Mouse (Mus musculus) heart, embryonic 10.5 days (tissue): ENCODE data around the gene Ilf3. TPM values are rescaled to one million over a fixed set of nuclear protein-coding genes. Genes with fewer than 3 reads are reported as not detected.

Source experiments
- DNase-seq: peaks from one replicate; pipeline ENCODE4 v3.0.0-alpha.2; 2017; ENCODE audit warnings: low spot score
- H3K27ac ChIP-seq: fragments of 300-500 bp; sonication (generic); 2 replicates; pipeline ENCODE4 v1.5.1; 2016; ENCODE audit warnings: mild to moderate bottlenecking
- H3K27me3 ChIP-seq: fragments of 300-500 bp; sonication (generic); 2 replicates; pipeline ENCODE4 v1.6.1; 2016; ENCODE audit warnings: mild to moderate bottlenecking; ENCODE audit not compliant: poor library complexity, insufficient read depth, severe bottlenecking
- H3K36me3 ChIP-seq: fragments of 300-500 bp; sonication (generic); 2 replicates; pipeline ENCODE4 v1.6.1; 2016; ENCODE audit warnings: mild to moderate bottlenecking, moderate library complexity
- H3K4me1 ChIP-seq: fragments of 300-500 bp; sonication (generic); 2 replicates; pipeline ENCODE4 v1.6.1; 2016; ENCODE audit warnings: mild to moderate bottlenecking
- H3K4me3 ChIP-seq: fragments of 300-500 bp; sonication (generic); 2 replicates; pipeline ENCODE4 v1.5.1; 2016; ENCODE audit warnings: mild to moderate bottlenecking, moderate library complexity
- H3K9me3 ChIP-seq: fragments of 300-500 bp; sonication (generic); 2 replicates; pipeline ENCODE4 v1.6.1; 2016; ENCODE audit warnings: mild to moderate bottlenecking, moderate library complexity
- WGBS: fragments of 180-500 bp; shearing (Covaris S2); methylation state at CpG from one replicate; pipeline ENCODE4 v1.1.7; 2016; 5-methylcytosine and 5-hydroxymethylcytosine counted together
- polyA plus RNA-seq: library from polyadenylated mRNA; unstranded; fragments of >200 nt; fragmentation: Nextera tagmentation; extraction: Ambion mirVana; gene quantifications from 2 replicates; pipeline ENCODE4 v1.2.1, GENCODE M21; 2016

The Ilf3 gene
- polyA plus RNA-seq, 1 experiment from 2014 or later = 197 TPM

- Histone ChIP-seq H3K27ac (0 out of 2 replicates have a peak overlapping the region, but pooled peaks have one; percentile 78), H3K27me3 (no peaks in the 10 kb centered on the region), H3K4me3 (no peak overlapping the region), H3K36me3 (peaks cover 75% of the 10 kb centered on the region), H3K9me3 (no peaks in the 10 kb centered on the region), H3K4me1 (peaks cover 14% of the 10 kb centered on the region)
- no peak for DNase-seq
- 89% methylated on average over 4 of the region's 4 CpGs for WGBS
Observed at GRCm38 (mm10) chr9:21351702-21352377, 15.8 kb upstream of the Ilf3 start.

- Histone ChIP-seq H3K4me1 (peaks cover 14% of the 10 kb centered on the region), H3K27me3 (no peaks in the 10 kb centered on the region), H3K4me3 (no peak overlapping the region; the same call in 1 of the 2 replicates), H3K9me3 (no peaks in the 10 kb centered on the region), H3K36me3 (peaks cover 67% of the 10 kb centered on the region), H3K27ac (peak overlapping the region; percentile 78)
- WGBS = 33% methylated on average over 20 of the region's 20 CpGs
- no peak for DNase-seq
Observed at GRCm38 (mm10) chr9:21352463-21353372, 15.0 kb upstream of the Ilf3 start.

GRCm38 (mm10) chr9:21353373-21353686 is 14.3 kb upstream of the Ilf3 start:
- 62% methylated on average over 2 of the region's 2 CpGs for WGBS
- H3K27ac ChIP-seq = peak overlapping the region; percentile 78

DNA sequence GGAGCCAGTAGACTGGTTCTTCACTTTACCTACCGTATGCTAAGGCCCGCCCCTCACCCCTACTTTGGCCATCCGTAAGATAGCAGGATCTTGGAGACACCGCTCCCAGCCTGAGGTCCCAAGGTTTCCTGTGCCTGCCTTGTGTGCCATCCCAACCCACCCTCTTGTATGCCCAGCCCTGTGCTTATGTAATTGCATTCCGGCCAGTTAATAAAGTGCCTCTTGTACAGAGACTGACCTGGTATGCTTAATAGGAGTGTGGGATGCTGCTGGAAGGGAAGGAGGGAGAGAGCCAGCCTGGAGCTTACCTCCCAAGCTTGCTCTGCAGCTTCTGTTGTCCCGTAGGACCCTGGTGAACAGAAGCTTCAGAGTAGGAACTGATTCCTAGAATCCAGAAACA is 12.9 kb upstream of the Ilf3 start:
- no peaks in the 10 kb centered on the region for H3K9me3 ChIP-seq
- WGBS = 87% methylated on average over 6 of the region's 6 CpGs

More at GRCm38 (mm10) chr9:21353373-21353686, 14.3 kb upstream of the Ilf3 start:
- H3K36me3 ChIP-seq = peaks cover 61% of the 10 kb centered on the region
- H3K4me3 ChIP-seq = no peak overlapping the region
- H3K4me1 ChIP-seq = peaks cover 14% of the 10 kb centered on the region
- H3K27me3 ChIP-seq = no peaks in the 10 kb centered on the region
- no peaks in the 10 kb centered on the region for H3K9me3 ChIP-seq
- no peak for DNase-seq

DNA sequence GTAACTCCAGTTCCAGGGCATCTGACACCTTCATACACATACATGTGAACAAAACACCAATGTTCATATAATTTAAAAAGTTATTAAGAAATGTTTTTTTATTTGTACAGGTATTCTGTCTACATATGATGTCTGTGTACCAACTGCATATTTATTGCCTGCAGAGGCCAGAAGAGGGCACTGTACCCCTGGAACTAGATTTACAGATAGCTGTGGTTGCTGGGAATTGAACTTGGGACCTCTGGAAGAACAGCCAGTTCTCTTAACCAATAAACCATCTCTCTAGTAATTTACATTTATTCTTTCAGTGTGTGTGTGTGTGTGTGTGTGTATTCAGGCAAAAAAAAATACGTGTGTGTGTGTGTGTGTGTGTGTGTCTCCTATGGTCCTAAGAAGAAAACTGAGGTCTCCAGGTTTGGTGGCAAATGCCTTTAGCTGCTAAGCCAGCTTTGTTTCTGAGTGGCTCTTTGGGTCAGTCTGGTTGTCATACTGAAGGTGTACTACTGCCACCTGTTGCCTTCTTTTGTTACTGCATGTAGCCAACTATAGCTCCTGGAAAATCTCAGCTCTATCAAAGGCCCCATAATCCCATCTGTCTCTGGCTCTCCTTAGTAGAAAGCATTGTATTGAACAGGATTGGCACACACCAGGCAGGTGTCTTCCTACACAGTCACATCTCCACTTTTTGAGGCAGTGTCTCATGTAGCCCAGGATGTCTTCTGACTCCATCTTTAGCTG is 10.5 kb upstream of the Ilf3 start:
- H3K9me3 ChIP-seq = no peaks in the 10 kb centered on the region
- H3K4me1 ChIP-seq = peaks cover 14% of the 10 kb centered on the region
- no peak overlapping the region for H3K27ac ChIP-seq
- H3K27me3 ChIP-seq = peaks cover 12% of the 10 kb centered on the region
- no peak overlapping the region for H3K4me3 ChIP-seq
- no peak for DNase-seq
- 0% methylated on average over 1 of the region's 1 CpGs for WGBS
- H3K36me3 ChIP-seq = peaks cover 31% of the 10 kb centered on the region

More for the DNA sequence above, 12.9 kb upstream of the Ilf3 start:
- Histone ChIP-seq H3K27me3 (peaks cover 2% of the 10 kb centered on the region), H3K4me1 (peaks cover 14% of the 10 kb centered on the region), H3K27ac (no peak overlapping the region), H3K4me3 (no peak overlapping the region), H3K36me3 (peaks cover 51% of the 10 kb centered on the region)
- no peak for DNase-seq

DNA sequence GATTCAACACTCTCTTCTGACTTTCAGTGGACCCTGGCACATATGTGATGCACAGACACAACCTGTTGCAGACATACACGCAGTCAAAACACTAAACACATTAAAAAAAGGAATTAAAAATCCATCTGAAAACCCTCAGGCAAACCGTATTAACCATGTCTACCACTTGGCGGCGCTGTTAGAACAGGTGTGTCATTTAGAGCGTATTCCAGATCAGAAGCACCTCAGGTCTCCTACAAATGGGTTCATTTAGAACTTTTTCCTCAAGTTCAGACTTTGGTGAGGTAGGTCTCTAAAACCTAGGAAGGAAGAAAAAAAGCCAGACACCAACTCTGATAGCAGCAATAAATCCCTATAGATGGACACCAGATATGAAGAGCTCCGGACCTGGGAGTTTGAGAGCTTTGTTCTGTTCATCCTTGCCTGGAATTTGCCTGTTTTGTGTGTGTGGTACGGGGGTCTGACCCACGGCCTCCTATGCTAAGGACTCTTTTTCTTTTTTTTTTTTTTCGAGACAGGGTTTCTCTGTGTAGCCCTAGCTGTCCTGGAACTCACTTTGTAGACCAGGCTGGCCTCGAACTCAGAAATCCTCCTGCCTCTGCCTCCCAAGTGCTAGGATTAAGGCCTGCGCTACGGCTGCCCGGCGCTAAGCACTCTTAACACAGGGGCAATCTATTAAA is 990 bp upstream of the Ilf3 start:
- Histone ChIP-seq H3K27ac (peak overlapping the region; percentile 86), H3K9me3 (no peaks in the 10 kb centered on the region), H3K4me1 (peaks cover 8% of the 10 kb centered on the region; the same call in 1 of the 2 replicates), H3K36me3 (peaks cover 5% of the 10 kb centered on the region), H3K4me3 (peak overlapping the region; percentile 93), H3K27me3 (peaks cover 5% of the 10 kb centered on the region)
- 30% methylated on average over 14 of the region's 14 CpGs for WGBS
- peak; percentile 80 for DNase-seq

- DNase-seq = peak; percentile 91
- Histone ChIP-seq H3K27me3 (no peaks in the 10 kb centered on the region), H3K36me3 (peaks cover 18% of the 10 kb centered on the region), H3K9me3 (no peaks in the 10 kb centered on the region), H3K4me1 (peaks cover 8% of the 10 kb centered on the region; the same call in 1 of the 2 replicates), H3K4me3 (peak overlapping the region; percentile 93), H3K27ac (peak overlapping the region; percentile 95)
- WGBS = under 1% methylated on average over 37 of the region's 38 CpGs
Observed at GRCm38 (mm10) chr9:21368131-21368584, 487 bp downstream of the Ilf3 start.

GRCm38 (mm10) chr9:21369080-21369479 is 1.4 kb downstream of the Ilf3 start:
- no peaks in the 10 kb centered on the region for H3K9me3 ChIP-seq

GRCm38 (mm10) chr9:21370876-21371275 is 3.2 kb downstream of the Ilf3 start:
- Histone ChIP-seq H3K27ac (no peak overlapping the region), H3K27me3 (no peaks in the 10 kb centered on the region), H3K4me3 (no peak overlapping the region), H3K9me3 (no peaks in the 10 kb centered on the region), H3K36me3 (peaks cover 33% of the 10 kb centered on the region), H3K4me1 (peaks cover 8% of the 10 kb centered on the region; the same call in 1 of the 2 replicates)
- WGBS = 74% methylated on average over 2 of the region's 2 CpGs
- no peak for DNase-seq

More at GRCm38 (mm10) chr9:21369080-21369479, 1.4 kb downstream of the Ilf3 start:
- DNase-seq = no peak
- Histone ChIP-seq H3K4me1 (peaks cover 8% of the 10 kb centered on the region; the same call in 1 of the 2 replicates), H3K27me3 (no peaks in the 10 kb centered on the region), H3K4me3 (peak overlapping the region; percentile 93), H3K27ac (peak overlapping the region; percentile 95; the same call in 1 of the 2 replicates), H3K36me3 (peaks cover 23% of the 10 kb centered on the region)
- WGBS = 55% methylated on average over 11 of the region's 11 CpGs

- peaks cover 35% of the 10 kb centered on the region for H3K36me3 ChIP-seq
Observed at GRCm38 (mm10) chr9:21372508-21372907, 4.8 kb downstream of the Ilf3 start.

DNA sequence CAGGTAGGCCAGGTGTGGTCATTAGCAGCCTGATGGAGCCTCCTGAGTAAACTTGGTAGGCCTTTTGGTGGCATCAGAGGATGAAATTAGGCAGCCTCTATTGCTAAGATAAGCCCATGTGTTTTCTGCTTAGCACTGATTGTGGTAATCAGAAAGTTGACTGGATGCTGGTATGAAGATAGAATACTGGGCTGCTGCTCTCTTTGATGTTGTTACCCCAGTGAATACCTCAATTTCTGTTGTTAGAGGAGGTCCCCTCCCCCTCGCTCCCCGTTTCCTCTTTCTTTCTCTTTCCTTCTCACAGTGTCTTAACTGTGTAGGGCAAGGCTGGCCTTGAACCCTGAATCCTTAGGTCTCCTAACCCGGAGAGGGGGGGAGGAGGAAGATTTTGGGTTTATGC is 11.5 kb downstream of the Ilf3 start:
- no peak for DNase-seq
- peaks cover 39% of the 10 kb centered on the region for H3K4me1 ChIP-seq
- peaks cover 32% of the 10 kb centered on the region; the same call in 1 of the 2 replicates for H3K36me3 ChIP-seq
- no peaks in the 10 kb centered on the region for H3K9me3 ChIP-seq
- H3K4me3 ChIP-seq = no peak overlapping the region
- 74% methylated on average over 3 of the region's 3 CpGs for WGBS
- H3K27ac ChIP-seq = no peak overlapping the region
- H3K27me3 ChIP-seq = no peaks in the 10 kb centered on the region

More at GRCm38 (mm10) chr9:21372508-21372907, 4.8 kb downstream of the Ilf3 start:
- no peaks in the 10 kb centered on the region for H3K9me3 ChIP-seq
- peaks cover 13% of the 10 kb centered on the region for H3K4me1 ChIP-seq
- H3K27me3 ChIP-seq = no peaks in the 10 kb centered on the region
- H3K4me3 ChIP-seq = no peak overlapping the region
- WGBS = 72% methylated on average over 1 of the region's 1 CpGs
- no peak for DNase-seq
- no peak overlapping the region for H3K27ac ChIP-seq

GRCm38 (mm10) chr9:21380868-21381267 is 13.2 kb downstream of the Ilf3 start:
- DNase-seq = no peak
- no peaks in the 10 kb centered on the region for H3K9me3 ChIP-seq
- peaks cover 41% of the 10 kb centered on the region for H3K4me1 ChIP-seq
- H3K27me3 ChIP-seq = no peaks in the 10 kb centered on the region
- H3K27ac ChIP-seq = no peak overlapping the region
- no peak overlapping the region for H3K4me3 ChIP-seq
- H3K36me3 ChIP-seq = peaks cover 22% of the 10 kb centered on the region; the same call in 1 of the 2 replicates
